Mouse (Mus musculus): ENCODE results near the gene Celsr1.

- TF ChIP-seq CTCF (IDR thresholded peaks at IDR 0.05; ENCODE audit: low read depth): no peak
- TF ChIP-seq EP300 (optimal IDR thresholded peaks at IDR 0.05): no peak
These were observed 18.6 kb downstream of the Celsr1 start for GRCm38 (mm10) chr15:86015026-86015425.

Data from stomach, postnatal 0 days (tissue).